Mouse (Mus musculus) heart, postnatal 0 days (tissue): ENCODE results near the gene Zer1. TPM values are rescaled to one million over a fixed set of nuclear protein-coding genes. Genes with fewer than 3 reads are reported as not detected.
"Not testable (repeated sequence)": the region's sequence is repeated elsewhere in the genome, so short reads cannot be mapped to it uniquely, and the experiment has no call there.

Experiments used
- ATAC-seq: fragments of 200-750 bp; cut with Nextera tagmentation; 2 replicates; pipeline ENCODE4 v1.8.0; 2017; ENCODE audit warnings: low read depth, moderate number of reproducible peaks, moderate library complexity; ENCODE audit not compliant: insufficient read depth
- DNase-seq: peaks from one replicate; pipeline ENCODE4 v3.0.0-alpha.2; 2016; ENCODE audit warnings: low spot score
- H3K27ac ChIP-seq: fragments of 300-500 bp; sonication (generic); 2 replicates; pipeline ENCODE4 v1.5.1; 2014; ENCODE audit warnings: low read depth, mild to moderate bottlenecking
- H3K27me3 ChIP-seq: fragments of 300-500 bp; sonication (generic); 2 replicates; pipeline ENCODE4 v1.6.1; 2014; ENCODE audit warnings: low read length, mixed read lengths; ENCODE audit not compliant: control insufficient read depth, insufficient read depth
- H3K36me3 ChIP-seq: fragments of 300-500 bp; sonication (generic); replicated peaks from 2 replicates; pipeline ENCODE4 v1.6.1; 2014; ENCODE audit warnings: low read length, mixed read lengths; ENCODE audit not compliant: control insufficient read depth, insufficient read depth
- H3K4me1 ChIP-seq: fragments of 300-500 bp; sonication (generic); 2 replicates; pipeline ENCODE4 v1.6.1; 2014; ENCODE audit warnings: antibody characterized with exemption; ENCODE audit not compliant: control insufficient read depth, insufficient read depth
- H3K4me2 ChIP-seq: fragments of 300-500 bp; sonication (generic); 2 replicates; pipeline ENCODE4 v1.6.1; 2014; ENCODE audit warnings: low read depth, mild to moderate bottlenecking, low read length, moderate library complexity
- H3K4me3 ChIP-seq: fragments of 300-500 bp; sonication (generic); 2 replicates; pipeline ENCODE4 v1.5.1; 2014; ENCODE audit warnings: low read depth, low read length
- H3K9ac ChIP-seq: fragments of 300-500 bp; sonication (generic); replicated peaks from 2 replicates; pipeline ENCODE4 v1.6.1; 2014; ENCODE audit warnings: low read depth, low read length, mixed read lengths
- H3K9me3 ChIP-seq: fragments of 300-500 bp; sonication (generic); replicated peaks from 2 replicates; pipeline ENCODE4 v1.6.1; 2016; ENCODE audit warnings: low read length; ENCODE audit not compliant: control insufficient read depth
- CTCF ChIP-seq: IDR thresholded peaks from 2 replicates; pipeline ENCODE4 v1.5.1; 2016; ENCODE audit warnings: antibody characterized with exemption, control low read depth, low read depth
- EP300 ChIP-seq: IDR thresholded peaks from 2 replicates; pipeline ENCODE4 v1.6.1; 2016; ENCODE audit warnings: antibody characterized with exemption, low read depth
- WGBS: fragments of 180-500 bp; shearing (Covaris S2); extraction: QIAGEN DNeasy Blood & Tissue Kit; methylation state at CpG from one replicate; pipeline ENCODE4 v1.1.7; 2014; 5-methylcytosine and 5-hydroxymethylcytosine counted together
- polyA plus RNA-seq: library from polyadenylated mRNA; unstranded; fragments of >200 nt; fragmentation: Nextera tagmentation; extraction: Ambion mirVana; gene quantifications from 2 replicates; pipeline ENCODE4 v1.2.1, GENCODE M21; 2015
- total RNA-seq: library from RNA; depleted of rRNA; stranded (reverse); fragments of >200 nt; gene quantifications from 2 replicates; pipeline ENCODE4 v1.2.3, GENCODE M21; 2014; ENCODE audit warnings: low replicate concordance

Zer1 gene
- total and polyA plus RNA-seq, 2 experiments from 2014 or later: 3.7 to 32.4 TPM

DNA sequence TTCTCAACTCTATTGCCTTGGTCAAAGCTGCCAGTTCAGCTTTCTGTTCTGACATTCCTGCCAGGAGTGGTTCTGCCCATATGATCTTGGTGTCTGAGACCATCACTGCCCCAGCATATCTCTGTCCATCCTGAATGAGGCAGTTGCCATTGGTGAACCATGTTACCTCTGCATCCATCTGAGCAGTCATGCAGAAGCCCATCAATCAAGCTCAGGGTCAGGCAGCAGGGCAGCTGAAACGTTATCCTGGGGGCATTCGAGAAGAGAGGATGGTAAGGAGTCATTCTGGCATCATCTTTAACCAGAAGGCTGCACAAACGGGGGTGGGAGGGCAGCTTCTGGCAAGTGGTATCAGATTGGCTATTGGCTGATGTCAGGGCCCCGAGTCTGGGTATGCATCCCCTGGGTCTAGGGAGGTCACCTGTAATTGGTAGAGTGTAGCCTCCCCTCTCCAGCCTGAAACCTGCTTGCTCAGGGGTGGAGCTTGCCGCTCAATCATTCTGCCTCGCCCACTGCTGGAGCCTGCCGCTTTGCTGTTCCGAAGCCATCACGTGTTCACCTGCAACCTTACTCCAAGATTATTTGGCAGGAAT, 40.1 kb upstream of the Zer1 start:
- ATAC-seq (no peak), DNase-seq (no peak)
- WGBS: 53% methylated on average over 9 of the region's 9 CpGs
- no peak overlapping the region for H3K4me2 ChIP-seq
- H3K36me3 ChIP-seq: no peaks in the 10 kb centered on the region
- H3K4me3 ChIP-seq: no peak overlapping the region
- H3K27ac ChIP-seq: no peak overlapping the region
- no peaks in the 10 kb centered on the region for H3K4me1 ChIP-seq
- H3K9me3 ChIP-seq: peaks cover 13% of the 10 kb centered on the region
- no peaks in the 10 kb centered on the region for H3K27me3 ChIP-seq
- no peak overlapping the region for H3K9ac ChIP-seq
- TF ChIP-seq CTCF: no peak
- no peak for TF ChIP-seq EP300

- Histone ChIP-seq H3K27ac (no peak overlapping the region), H3K4me3 (no peak overlapping the region), H3K9ac (no peak overlapping the region), H3K36me3 (no peaks in the 10 kb centered on the region), H3K4me1 (no peaks in the 10 kb centered on the region), H3K9me3 (peaks cover 11% of the 10 kb centered on the region), H3K4me2 (no peak overlapping the region), H3K27me3 (no peaks in the 10 kb centered on the region)
- no peak for ATAC-seq
- peak; percentile 57 for DNase-seq
- TF ChIP-seq CTCF (peak; percentile 73), EP300 (no peak)
These were observed 37.4 kb upstream of the Zer1 start for GRCm38 (mm10) chr2:30161809-30162208.

DNA sequence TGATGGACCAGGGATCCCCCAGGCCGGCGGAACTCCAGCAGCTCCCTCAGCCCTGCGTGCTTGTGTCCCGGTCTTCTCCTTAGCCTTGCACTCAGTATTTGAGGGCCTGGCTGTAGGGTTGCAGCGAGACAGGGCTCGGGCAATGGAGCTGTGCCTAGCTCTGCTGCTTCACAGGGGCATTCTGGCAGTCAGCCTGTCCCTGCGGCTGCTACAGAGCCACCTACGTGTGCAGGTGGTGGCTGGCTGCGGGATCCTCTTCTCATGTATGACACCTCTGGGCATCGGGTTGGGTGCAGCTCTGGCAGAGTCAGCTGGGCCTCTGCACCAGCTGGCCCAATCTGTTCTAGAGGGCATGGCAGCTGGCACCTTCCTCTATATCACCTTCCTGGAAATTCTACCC, 35.5 kb upstream of the Zer1 start:
- 70% methylated on average over 7 of the region's 10 CpGs for WGBS
- not testable (repeated sequence) for DNase-seq, H3K27me3 ChIP-seq, H3K4me2 ChIP-seq, H3K9me3 ChIP-seq, H3K27ac ChIP-seq, H3K9ac ChIP-seq, H3K36me3 ChIP-seq, H3K4me1 ChIP-seq, H3K4me3 ChIP-seq, ATAC-seq

- peaks cover 43% of the 10 kb centered on the region for H3K36me3 ChIP-seq
- WGBS: 82% methylated on average over 8 of the region's 8 CpGs
- no peaks in the 10 kb centered on the region for H3K27me3 ChIP-seq
- H3K4me3 ChIP-seq: no peak overlapping the region
- ATAC-seq (no peak), DNase-seq (no peak)
- no peak overlapping the region for H3K27ac ChIP-seq
- no peak overlapping the region for H3K9ac ChIP-seq
- TF ChIP-seq CTCF: no peak
- H3K4me2 ChIP-seq: no peak overlapping the region
- no peaks in the 10 kb centered on the region for H3K9me3 ChIP-seq
- H3K4me1 ChIP-seq: no peaks in the 10 kb centered on the region
These were observed 28.2 kb upstream of the Zer1 start for GRCm38 (mm10) chr2:30152616-30153015.

DNA sequence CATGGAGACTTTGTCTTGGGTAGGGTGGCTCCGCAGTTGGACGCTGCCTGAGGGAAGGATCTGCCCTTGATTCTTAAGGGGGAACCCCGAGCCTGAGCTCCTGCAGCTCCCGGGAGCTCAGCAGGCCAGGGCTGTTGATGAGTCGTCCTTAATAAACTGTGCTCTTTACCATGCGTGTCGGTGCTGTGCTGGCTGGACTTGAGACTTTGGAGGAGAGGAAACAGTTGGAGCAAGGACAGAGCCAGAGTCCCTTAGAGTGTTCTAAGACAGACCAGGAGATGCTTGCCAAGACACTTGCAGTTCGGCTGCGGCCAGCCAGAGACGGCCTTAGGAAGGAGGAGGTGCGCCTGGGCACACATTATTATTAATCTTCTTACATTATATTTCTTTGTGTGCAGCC, 27.5 kb upstream of the Zer1 start:
- Histone ChIP-seq H3K4me2 (no peak overlapping the region), H3K9ac (no peak overlapping the region), H3K9me3 (no peaks in the 10 kb centered on the region), H3K27me3 (no peaks in the 10 kb centered on the region), H3K4me3 (no peak overlapping the region), H3K27ac (no peak overlapping the region), H3K36me3 (peaks cover 50% of the 10 kb centered on the region), H3K4me1 (no peaks in the 10 kb centered on the region)
- DNase-seq (no peak), ATAC-seq (no peak)
- 85% methylated on average over 11 of the region's 11 CpGs for WGBS
- TF ChIP-seq EP300: no peak
- no peak for TF ChIP-seq CTCF

- no peak for TF ChIP-seq EP300
- no peak for TF ChIP-seq CTCF
- H3K36me3 ChIP-seq: peaks cover 89% of the 10 kb centered on the region
- ATAC-seq: no peak
These were observed 23.1 kb upstream of the Zer1 start for GRCm38 (mm10) chr2:30147466-30147865.

More at GRCm38 (mm10) chr2:30147466-30147865, 23.1 kb upstream of the Zer1 start:
- no peak for DNase-seq
- no peak overlapping the region for H3K4me2 ChIP-seq
- H3K9me3 ChIP-seq: no peaks in the 10 kb centered on the region
- no peak overlapping the region for H3K4me3 ChIP-seq
- H3K9ac ChIP-seq: no peak overlapping the region
- H3K27ac ChIP-seq: no peak overlapping the region
- H3K4me1 ChIP-seq: no peaks in the 10 kb centered on the region
- H3K27me3 ChIP-seq: no peaks in the 10 kb centered on the region
- 83% methylated on average over 4 of the region's 4 CpGs for WGBS
